Mouse (Mus musculus) adrenal gland, postnatal 14 days (tissue): ENCODE measurements around the gene Bax. TPM values are rescaled to one million over a fixed set of nuclear protein-coding genes. Genes with fewer than 3 reads are reported as not detected.

Experiments used
- DNase-seq: peaks from one replicate; pipeline ENCODE4 v3.0.0; 2021; ENCODE audit warnings: mixed read lengths
- total RNA-seq: library from RNA; stranded (reverse); gene quantifications from 2 replicates; pipeline ENCODE4 v1.2.3, GENCODE M21; 2021

Gene Bax
- total RNA-seq, 1 experiment from 2014 or later: 54.4 TPM

DNA sequence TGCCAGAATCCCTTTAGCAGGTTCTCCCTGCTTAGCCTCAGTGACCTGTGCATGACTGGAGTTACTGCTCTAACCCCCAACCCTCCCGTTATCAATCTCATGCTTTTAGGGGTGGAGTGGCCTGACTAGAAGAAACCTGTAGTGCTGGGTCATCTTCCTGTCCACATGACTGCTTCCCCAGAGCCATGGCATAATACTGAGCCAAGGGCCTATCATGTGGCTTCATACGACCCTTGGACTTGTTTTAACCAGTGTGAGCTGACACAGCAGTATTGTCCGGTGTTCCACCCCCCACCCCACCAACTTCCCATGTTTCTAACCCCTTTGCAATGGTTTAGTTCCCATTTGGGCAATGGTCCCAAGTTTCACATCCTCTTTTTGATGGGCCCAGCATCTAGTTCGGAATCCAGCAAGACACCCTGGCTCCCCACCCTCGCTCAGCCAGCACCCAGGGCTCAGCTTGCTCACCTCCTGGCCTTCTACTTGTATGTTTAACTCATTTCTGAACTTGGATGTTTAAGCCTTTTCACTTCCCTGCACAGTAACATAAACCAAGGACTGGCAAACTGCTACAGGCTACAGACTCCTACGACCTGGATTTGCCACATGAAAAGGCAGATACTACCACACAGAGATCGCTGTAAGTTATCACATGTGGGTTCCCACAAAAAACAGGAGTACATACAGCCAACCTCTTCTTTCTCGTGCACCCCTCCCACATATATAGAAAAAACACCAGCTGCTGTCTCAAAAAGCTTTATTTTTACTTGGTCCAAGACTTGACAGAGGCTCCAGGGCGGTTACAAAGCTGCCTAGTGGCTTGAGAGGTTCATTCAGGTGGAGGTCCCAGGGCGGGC, 9.3 kb downstream of the Bax start:
- peak; percentile 42 for DNase-seq

DNA sequence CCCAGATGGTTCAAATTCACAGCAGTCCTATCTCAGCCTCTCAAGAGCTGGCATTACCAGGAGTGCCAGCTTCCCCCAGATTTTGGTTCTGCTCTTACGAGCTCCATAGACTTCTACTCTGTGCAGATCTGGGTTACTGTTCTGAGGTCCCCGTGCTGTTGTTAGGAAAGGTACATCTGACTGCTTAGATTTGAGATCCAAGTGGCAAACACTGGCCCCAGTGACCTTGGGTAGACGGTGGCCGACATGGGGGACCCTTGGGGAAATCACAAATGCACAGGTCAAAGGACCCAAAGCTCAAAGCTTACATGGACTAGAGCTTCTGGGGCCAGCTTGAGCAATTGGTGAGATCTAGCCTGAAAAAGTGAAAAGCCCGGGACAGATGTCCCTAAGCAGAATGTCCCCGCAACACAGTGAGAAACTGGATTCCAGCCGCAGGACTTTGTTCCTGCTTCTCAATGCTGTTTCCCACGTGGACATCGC, 9.9 kb downstream of the Bax start:
- no peak for DNase-seq

DNA sequence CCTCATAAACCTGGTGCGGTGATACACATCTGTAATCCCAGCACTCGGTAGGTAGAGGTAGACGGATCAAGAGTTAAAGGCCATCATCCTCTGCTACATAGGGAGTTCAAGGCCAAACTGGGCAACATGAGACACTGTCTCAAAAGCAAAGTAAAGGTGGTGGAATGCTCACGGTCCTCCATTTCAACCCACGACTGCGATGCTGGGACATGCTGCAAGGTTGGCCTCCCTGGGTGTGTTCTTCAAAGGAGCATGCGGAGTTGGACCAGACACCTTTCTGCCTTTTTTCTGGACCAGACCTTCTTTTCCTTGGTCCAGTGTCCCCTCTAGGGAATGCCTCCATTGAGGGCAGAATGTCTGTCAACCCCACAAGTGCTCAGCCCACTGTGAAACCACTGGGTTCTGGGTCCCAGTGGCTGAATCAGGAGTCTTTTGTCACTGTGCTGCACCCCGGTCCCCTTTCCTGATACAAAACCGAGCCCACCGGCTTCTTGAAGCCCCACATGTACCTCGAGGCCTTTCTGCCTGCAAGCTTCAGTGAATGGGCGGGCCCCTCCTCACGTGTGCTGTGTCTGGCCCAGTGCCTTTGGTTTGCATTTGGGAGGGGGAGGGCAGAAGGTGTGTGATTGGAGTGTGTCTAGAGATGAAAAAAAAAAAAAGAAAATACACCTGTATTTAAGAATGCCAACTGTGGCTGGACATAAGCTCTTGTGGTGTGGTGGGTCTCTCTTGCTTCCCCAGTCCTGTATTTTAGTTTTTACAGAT, 10.6 kb downstream of the Bax start:
- no peak for DNase-seq

DNA sequence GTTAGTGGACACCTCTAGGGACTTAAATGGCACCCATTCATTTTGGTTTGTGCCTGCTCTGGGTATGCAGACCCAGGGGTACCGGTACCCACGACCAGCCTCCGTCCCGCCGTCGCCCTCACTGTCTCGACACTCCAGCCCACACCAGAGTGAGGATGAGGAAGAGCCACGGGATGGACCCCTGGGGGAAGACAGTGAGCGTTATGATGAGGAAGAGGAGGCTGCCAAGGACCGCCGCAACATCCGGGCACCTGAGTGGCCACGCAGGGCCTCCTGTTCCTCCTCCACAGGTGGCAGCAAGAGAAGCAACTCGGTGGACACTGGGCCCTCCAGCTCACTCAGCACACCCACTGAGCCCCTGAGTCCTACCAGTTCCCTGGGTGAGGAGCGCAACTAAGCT, 11.7 kb downstream of the Bax start:
- DNase-seq: no peak

DNA sequence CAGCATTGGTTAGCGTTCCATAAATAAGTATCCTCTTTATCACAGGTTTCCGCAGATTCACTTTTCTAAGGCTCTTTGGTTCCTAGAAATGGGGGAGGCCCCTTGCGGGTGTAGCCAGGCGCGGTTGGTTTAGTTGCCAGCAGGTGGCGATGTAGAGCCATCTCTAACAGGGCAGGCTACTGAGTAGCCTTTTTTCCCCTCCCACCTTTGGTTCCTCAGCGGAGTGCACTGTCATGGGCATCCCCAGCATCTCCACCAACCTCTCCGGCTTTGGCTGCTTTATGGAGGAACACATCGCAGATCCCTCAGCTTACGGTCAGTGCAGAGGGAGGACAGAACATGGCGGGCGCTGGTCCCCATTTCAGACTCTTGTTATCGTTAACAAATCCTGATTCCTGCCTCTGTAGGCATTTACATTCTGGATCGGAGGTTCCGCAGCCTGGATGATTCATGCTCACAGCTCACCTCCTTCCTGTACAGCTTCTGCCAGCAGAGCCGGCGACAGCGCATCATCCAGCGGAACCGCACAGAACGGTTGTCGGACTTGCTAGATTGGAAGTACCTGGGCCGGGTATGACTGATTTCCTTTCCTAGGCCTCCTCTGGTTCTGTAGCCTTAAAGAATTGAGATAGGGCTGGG, 15.2 kb downstream of the Bax start:
- DNase-seq: peak; percentile 91

DNA sequence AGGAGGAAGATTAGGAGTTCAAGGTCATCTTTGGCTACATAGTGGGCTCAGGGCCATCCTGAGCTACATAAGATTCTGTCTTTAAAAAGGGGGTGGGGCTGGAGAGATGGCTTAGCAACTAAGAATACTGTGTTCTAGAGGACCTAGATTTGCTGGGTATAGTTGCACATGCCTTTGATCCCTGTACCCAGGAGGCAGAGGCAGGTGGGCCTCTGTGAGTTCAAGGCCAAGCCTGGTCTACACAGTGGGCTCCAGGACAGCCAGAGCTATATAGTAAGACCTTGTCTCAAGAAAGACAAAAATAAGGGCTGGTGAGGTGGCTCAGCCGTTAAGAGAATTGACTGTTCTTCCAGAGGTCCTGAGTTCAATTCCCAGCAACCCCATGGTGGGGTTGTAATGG, 16.7 kb downstream of the Bax start:
- no peak for DNase-seq

DNA sequence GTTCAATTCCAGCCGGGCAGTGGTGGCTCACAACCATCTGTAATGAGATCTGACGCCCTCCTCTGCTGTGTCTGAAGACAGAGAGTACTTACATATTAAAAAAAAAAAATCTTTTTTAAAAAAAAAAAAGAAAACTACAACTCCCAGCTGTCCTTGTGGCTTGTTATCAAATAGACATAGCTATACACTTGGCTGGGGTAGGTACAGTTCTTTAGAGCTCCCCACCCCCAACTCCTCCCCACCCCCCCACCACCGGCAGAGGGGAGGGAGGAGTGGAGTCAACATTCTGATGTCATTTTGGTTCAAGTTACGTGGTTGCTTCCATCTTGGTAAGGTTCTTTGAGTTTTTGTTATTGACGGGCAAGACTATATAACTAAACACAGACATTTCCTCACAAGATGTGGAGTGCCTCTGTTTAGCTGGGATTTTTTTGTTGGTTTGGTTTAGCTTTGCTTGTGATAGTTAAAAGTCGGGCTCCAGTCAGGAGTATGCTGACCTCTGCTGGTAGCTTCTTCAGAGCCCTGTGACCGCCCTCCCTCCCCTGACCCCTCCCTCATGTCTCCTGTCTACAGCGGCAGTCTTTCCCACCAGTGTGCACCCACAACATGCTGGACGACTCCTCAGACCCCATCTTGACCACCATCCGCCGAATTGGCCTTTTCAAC, 19.2 kb downstream of the Bax start:
- peak; percentile 66 for DNase-seq

DNA sequence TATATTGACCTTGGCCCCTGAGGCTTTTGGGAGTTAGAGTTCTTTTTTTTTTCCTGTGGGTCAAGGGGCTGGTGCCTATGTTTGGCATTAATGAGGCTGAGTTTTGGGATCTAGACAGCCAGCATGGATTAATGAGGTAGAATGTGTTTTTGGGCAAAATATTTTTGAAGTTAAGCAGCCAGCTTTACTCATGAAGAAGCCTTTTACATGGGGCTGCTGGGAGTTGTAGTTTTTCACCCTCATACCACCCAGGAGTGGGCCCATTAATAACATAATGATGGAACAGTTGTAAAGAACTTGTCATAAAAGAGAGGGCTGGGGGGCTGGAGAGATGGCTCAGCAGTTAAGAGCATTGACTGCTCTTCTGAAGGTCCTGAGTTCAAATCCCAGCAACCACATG, 20.1 kb downstream of the Bax start:
- DNase-seq: no peak

DNA sequence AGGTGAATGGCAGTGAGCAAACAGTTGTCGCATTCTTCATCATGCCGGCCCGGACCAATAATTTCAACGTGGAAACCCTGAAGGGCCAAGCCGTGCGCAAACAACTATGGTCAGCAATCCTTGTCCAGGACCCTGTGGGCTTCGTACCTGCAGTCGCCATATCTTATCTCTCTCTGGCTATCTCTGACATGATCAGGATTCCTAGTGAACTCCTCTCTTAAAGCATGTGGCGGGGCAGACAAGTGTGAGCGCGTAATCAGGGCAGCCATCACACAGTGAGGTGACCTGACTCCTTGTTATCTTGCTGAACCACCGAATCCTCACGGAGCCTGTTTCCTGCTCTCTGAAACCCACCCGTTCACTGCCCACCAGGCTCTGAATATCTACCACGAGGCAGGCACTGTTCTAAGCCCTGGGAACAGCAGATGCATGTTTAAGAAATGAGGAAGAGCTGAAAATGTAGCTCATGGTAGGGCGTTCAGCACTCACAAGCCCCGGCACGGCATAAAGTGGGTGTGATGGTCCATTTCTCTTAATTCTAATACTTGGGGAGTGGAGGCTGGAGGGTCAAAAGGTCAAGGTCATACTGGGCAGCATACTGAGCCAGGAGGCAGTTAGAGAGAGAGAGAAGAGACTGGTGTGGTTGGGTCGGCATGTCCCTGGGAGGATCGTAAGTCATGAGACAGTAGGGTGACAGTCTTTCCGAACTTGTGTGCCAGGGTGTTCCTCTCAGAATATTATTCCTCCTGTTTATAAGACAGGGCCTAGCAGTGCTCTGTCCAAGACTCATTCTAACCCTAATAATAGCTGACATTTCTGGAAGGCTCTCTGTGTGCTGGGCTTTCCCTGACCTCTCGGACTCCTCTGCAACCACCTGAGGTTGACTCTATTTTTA, 22.9 kb downstream of the Bax start:
- no peak for DNase-seq

DNA sequence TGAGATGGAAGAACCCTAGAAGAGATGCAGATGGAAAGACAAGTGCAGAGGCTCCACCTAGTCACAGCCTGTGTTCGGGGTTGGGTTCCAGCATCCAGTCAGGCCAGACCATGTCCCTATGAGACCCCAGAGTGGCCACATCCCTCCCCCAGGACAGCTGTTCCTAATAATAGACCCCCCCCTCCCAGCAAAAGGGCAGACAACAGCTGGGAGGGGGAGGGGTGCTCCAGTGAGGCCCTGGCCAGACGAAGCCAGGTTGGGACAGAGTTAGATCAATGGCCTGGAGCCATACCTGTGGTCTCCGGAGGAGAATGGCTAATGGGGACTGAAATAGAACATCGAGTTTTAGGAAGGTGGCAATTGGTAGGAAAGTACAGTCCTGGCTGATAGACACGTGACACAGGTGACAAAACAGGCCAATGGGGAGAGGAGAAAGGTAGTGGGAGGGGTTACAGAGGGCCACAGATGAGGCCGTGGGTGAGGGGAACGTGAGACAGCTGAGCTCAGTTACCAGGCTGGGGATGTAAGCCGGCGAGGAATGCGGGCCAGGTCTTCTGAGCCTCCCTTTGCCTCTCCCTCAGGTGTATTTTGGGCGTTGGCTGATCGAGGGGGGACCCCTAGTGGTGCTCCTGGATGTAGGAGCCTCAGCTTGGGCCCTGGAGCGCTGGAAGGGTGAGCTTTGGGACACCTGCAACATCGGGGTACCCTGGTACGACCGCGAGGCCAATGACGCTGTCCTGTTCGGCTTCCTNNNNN, 29.0 kb downstream of the Bax start, which contains the start of gene Ruvbl2:
Gene Ruvbl2 (minus strand): TSS at position 576 of the 756 bp plus-strand sequence.
- no peak for DNase-seq

DNA sequence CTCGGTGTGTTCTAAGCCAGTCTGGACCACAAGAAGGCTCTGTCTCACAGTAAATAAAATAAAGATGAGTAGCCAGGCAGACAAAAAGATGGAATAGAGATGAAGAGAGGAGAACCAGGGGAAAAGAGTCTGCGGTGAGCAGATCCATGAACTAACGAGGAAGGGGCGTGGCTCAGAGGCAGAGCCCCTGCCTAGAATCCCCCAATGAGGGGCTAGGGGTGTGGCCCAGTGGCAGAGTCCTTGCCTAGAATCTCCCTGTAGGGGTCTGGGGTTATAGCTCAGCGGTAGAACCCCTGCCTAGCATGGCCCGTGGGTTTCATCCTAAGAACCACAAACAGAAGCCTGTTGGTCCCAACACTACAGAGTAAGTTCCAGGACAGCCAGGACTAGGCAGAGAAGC, 29.7 kb downstream of the Bax start:
- DNase-seq: no peak

DNA sequence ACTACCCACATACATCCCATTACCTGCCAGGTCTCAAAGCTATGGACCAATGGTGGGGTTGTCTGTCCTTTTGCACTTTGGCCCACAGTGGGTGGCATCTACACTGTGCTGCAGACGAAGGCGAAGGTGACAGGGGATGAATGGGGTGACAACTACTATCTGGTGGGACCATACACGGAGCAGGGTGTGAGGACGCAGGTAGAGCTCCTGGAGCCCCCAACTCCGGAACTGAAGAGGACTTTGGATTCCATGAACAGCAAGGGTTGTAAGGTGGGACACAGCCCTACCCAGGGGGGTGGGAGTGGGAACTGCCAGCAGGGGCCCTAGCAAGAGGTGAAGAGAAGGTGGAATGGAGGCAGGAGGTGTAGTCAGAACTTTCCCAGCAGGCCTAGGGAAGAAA, 30.3 kb downstream of the Bax start:
- DNase-seq: no peak

DNA sequence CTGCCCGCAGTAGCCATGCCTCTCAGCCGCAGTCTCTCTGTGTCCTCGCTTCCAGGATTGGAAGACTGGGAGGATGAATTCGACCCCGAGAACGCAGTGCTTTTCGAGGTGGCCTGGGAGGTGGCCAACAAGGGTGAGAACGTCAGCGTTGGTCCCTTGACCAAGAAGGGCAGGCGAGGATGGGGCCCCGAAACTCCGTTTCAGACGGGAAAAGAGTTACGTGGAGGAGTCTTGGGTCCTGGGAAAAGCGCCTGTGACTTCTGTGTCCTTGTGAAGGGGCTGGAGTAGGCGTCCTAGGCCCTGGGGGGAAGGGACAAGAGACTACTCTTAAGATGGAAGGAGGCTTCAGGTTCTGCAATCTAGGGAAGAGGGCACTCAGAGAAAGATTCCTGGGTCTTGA, 31.7 kb downstream of the Bax start:
- DNase-seq: peak; percentile 57

DNA sequence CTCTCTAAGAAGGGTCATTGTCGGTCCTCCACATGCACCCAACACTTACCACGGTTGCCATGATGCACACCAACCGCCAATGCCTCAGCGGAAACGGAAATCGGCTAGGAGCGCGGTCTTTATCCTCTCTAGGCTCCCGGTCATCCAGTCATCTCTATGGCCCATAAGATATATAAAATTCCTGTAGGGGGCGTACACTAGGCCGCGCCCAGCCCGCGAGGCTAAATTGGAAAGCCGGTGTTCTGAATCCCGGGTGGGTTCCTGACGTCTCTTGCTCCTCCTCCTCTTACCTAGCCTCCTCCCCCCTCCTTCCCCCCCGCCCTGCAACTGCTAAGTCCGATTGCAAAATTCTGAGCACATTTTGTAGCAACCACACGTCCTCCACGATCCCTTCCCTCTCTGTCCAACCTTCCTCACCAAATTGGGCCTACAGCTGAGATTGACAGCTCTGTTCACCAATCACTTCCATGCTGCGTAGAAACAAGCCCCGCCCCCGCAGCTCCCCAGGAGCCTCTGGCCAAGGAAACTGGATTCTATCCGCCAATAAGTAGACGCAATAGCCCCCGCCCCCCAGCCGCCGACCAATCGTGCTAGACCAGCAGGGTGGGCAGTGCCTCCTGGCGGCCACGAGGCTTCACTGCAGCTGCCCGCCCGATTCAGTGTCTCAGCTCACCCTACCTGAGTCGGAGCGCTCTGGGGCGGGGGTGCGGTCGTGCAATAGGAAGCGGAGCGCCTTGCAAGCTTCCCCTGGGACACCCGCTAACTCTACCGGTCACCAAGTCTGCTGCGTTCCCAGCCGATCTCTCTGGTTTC, 32.3 kb downstream of the Bax start, which contains the start of gene Gys1:
Gene Gys1 (plus strand): TSS at position 642 of the 813 bp plus-strand sequence.
- peak; percentile 100 for DNase-seq

DNA sequence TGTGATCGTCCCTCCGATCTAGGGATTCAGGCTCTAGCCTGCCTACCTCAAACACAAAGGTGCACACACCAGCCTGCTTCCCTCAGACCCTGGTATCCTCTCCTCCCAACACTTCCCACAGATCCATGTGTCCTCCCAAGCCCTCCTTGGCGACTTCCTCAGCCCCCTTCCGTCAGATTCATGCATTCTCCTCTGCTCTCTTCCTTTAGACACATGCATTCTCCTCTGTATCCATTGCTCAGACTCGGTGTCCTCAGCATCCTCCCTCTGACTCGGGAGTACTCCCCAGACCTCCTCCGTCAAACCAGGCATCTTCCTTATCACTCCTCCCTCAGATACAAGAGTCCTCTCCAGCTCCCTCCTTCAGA, 32.9 kb downstream of the Bax start:
- DNase-seq: no peak

DNA sequence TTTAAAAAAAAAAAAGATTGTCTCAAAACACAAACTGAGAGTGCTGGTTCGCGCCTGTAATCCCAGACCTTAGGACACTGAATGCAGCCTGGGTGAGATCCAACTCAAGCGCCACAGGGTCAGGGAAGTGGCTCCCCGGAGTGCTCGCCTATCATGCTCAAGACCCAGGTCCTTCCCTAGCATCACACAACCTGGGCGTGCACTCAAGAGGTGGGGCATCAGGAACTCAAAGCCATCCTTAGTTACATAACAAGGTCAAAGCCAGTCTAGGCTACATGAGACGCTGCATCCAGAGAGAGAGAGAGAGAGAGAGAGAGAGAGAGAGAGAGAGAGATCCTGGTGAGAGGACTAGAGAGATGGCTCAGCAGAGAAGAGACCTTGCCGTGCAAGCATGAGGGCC, 40.1 kb downstream of the Bax start:
- DNase-seq: no peak

DNA sequence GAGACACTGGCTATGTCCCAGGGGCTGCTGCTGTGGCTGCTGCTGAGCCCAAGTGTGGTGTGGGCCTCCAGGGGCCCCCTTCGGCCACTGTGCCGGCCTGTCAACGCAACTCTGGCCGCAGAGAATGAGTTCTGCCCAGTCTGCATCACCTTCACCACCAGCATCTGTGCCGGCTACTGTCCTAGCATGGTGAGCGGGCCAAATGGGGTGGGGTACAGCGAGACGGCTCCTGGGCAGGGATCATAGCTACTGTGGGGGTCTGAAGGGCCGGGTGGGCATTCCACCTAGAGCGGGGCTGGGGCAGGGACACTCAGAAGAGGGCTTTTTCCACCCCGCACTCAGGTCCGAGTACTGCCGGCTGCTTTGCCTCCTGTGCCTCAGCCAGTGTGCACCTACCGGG, 45.5 kb downstream of the Bax start:
- no peak for DNase-seq

DNA sequence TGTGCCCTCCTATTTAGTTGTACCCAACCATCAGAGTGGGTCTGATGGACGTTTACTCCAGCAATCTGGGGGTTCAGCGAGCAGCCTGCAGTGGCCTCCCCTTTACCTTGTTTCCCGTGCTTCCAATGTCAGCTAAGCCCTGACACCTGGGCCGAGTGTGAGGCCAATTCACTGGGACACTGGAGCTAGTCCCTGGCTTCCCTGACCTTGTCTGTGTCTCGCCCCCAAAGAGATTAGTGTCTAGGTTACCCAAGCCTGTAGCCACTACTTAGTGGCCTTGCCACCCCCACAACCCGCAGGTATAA, 46.1 kb downstream of the Bax start, which contains the start of gene Lhb:
Gene Lhb (plus strand): TSS at position 206 of the 305 bp plus-strand sequence.
- DNase-seq: no peak

DNA sequence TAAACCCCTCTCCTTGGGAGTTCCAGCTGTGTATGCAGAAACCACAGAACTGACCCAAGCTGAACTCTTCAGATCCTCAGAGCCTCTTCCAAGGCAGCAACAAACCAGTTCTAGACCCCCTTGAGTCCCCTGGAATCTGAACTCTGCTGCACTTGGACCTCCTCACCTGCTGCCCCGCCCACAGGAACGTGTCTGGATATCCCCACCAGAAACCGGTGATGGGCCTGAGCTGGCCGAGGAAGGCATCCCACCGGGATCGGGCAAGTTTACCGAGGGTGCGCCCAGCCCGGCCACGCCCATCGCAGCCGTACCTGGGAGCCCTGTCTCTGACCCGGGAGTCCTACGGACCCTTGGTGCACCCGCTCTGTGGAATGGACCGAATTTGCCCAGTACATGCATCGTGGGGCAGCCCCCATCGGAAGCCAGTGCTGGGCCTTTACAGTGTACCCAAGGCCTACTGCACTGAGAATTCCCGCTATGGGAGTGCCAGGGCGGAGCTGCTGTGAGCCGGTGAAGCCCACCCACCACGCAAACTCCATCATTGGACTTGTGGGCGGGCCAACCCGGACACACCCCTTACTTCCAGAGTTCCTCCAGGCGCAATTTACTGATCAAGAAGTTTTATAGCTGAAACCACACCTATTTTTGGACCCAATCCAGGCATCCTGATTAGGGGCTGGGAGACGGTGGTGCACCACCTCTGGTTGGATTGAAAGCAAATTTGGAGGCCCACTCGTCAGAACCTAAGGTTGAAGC, 46.7 kb downstream of the Bax start:
- no peak for DNase-seq
